Mouse (Mus musculus): ENCODE measurements at regions not wholly inside any gene's neighbourhood (a gene's known extent, or its start where the extent isn't known, plus 50 kb on each side); places are given as distances from the start of the nearest gene placed in this dataset.

GRCm38 (mm10) chr8:34325841-34326613 is 214.5 kb upstream of the Gm10131 start:
- Histone ChIP-seq H3K79me2 (ENCODE audit: control insufficient read depth, insufficient read depth, low read length, poor library complexity) (no peaks in the 10 kb centered on the region), H3K27me3 (ENCODE audit: control insufficient read depth in 1 of 2, insufficient read depth in 2 of 2, low read length in 2 of 2) (no peaks in the 10 kb centered on the region), H3K4me3 (ENCODE audit: control insufficient read depth in 1 of 2, insufficient read depth in 1 of 2, low read depth in 2 of 2, low read length in 2 of 2) (no peak overlapping the region), H3K36me3 (ENCODE audit: control insufficient read depth in 1 of 2, insufficient read depth in 2 of 2, low read length in 2 of 2) (no peaks in the 10 kb centered on the region), H3K4me1 (ENCODE audit: control insufficient read depth in 1 of 2, insufficient read depth in 2 of 2, low read length in 2 of 2) (no peaks in the 10 kb centered on the region), H3K9ac (ENCODE audit: control insufficient read depth, low read depth, low read length, poor library complexity, severe bottlenecking) (no peak overlapping the region), H3K9me3 (replicated peaks; ENCODE audit: insufficient read depth, low read length) (no peaks in the 10 kb centered on the region), H3K27ac (ENCODE audit: control insufficient read depth, low read depth, low read length) (no peak overlapping the region)
- TF ChIP-seq ZMIZ1 (IDR thresholded peaks at IDR 0.05; ENCODE audit: low read depth, low read length) (no peak), CTCF (IDR thresholded peaks at IDR 0.05 in 2 of 3, conservative IDR thresholded peaks at IDR 0.05 in 1 of 3; ENCODE audit: control insufficient read depth in 1 of 3, insufficient read depth in 1 of 3, low read depth in 2 of 3, low read length in 3 of 3, poor library complexity in 1 of 3, severe bottlenecking in 1 of 3) (no peak), MAX (IDR thresholded peaks at IDR 0.05; ENCODE audit: low read length) (no peak), JUND (IDR thresholded peaks at IDR 0.05; ENCODE audit: low read depth, low read length) (no peak), ZKSCAN1 (IDR thresholded peaks at IDR 0.05; ENCODE audit: low read depth, low read length) (no peak), SIN3A (IDR thresholded peaks at IDR 0.05; ENCODE audit: low read length) (no peak), POLR2AphosphoS5 (IDR thresholded peaks at IDR 0.05; ENCODE audit: borderline replicate concordance, low read depth, low read length) (no peak), CHD1 (IDR thresholded peaks at IDR 0.05; ENCODE audit: low read depth, low read length) (no peak), MYC (IDR thresholded peaks at IDR 0.05; ENCODE audit: low read depth, low read length) (no peak), GABPA (IDR thresholded peaks at IDR 0.05; ENCODE audit: low read depth, low read length) (no peak), ETS1 (IDR thresholded peaks at IDR 0.05; ENCODE audit: low read depth, low read length) (no peak), MAZ (IDR thresholded peaks at IDR 0.05; ENCODE audit: low read depth, low read length) (no peak), ELF1 (IDR thresholded peaks at IDR 0.05; ENCODE audit: low read depth, low read length) (no peak), RAD21 (IDR thresholded peaks at IDR 0.05; ENCODE audit: low read depth, low read length) (no peak), MEF2A (IDR thresholded peaks at IDR 0.05; ENCODE audit: extremely low read depth, insufficient replicate concordance, low read depth, low read length, poor library complexity, severe bottlenecking) (no peak)
- no peak for DNase-seq (ENCODE audit: low read depth, low spot score)

GRCm38 (mm10) chr8:34320158-34320587 is 208.6 kb upstream of the Gm10131 start:
- Histone ChIP-seq H3K27me3 (ENCODE audit: control insufficient read depth in 1 of 2, insufficient read depth in 2 of 2, low read length in 2 of 2) (no peaks in the 10 kb centered on the region), H3K27ac (ENCODE audit: control insufficient read depth, low read depth, low read length) (no peak overlapping the region), H3K9me3 (replicated peaks; ENCODE audit: insufficient read depth, low read length) (no peaks in the 10 kb centered on the region), H3K4me3 (ENCODE audit: control insufficient read depth in 1 of 2, insufficient read depth in 1 of 2, low read depth in 2 of 2, low read length in 2 of 2) (no peak overlapping the region), H3K79me2 (ENCODE audit: control insufficient read depth, insufficient read depth, low read length, poor library complexity) (no peaks in the 10 kb centered on the region), H3K9ac (ENCODE audit: control insufficient read depth, low read depth, low read length, poor library complexity, severe bottlenecking) (no peak overlapping the region), H3K36me3 (ENCODE audit: control insufficient read depth in 1 of 2, insufficient read depth in 2 of 2, low read length in 2 of 2) (no peaks in the 10 kb centered on the region), H3K4me1 (ENCODE audit: control insufficient read depth in 1 of 2, insufficient read depth in 2 of 2, low read length in 2 of 2) (no peaks in the 10 kb centered on the region)
- no peak for DNase-seq (ENCODE audit: low read depth, low spot score)
- TF ChIP-seq HCFC1 (IDR thresholded peaks at IDR 0.05; ENCODE audit: low read depth, low read length) (no peak), MAFK (IDR thresholded peaks at IDR 0.05; ENCODE audit: borderline replicate concordance, low read depth, low read length) (no peak), POLR2AphosphoS5 (IDR thresholded peaks at IDR 0.05; ENCODE audit: borderline replicate concordance, low read depth, low read length) (no peak), TBP (IDR thresholded peaks at IDR 0.05; ENCODE audit: low read depth, low read length) (no peak), POLR2A (IDR thresholded peaks at IDR 0.05; ENCODE audit: control insufficient read depth in 1 of 2, insufficient read depth in 1 of 2, low read depth in 1 of 2, low read length in 2 of 2, poor library complexity in 1 of 2) (no peak), ZC3H11A (IDR thresholded peaks at IDR 0.05; ENCODE audit: low read depth, low read length) (no peak), E2F4 (IDR thresholded peaks at IDR 0.05; ENCODE audit: borderline replicate concordance, low read depth, low read length) (no peak), CHD1 (IDR thresholded peaks at IDR 0.05; ENCODE audit: low read depth, low read length) (no peak), ETS1 (IDR thresholded peaks at IDR 0.05; ENCODE audit: low read depth, low read length) (no peak), TCF12 (IDR thresholded peaks at IDR 0.05; ENCODE audit: low read depth, low read length) (no peak), MEF2A (IDR thresholded peaks at IDR 0.05; ENCODE audit: extremely low read depth, insufficient replicate concordance, low read depth, low read length, poor library complexity, severe bottlenecking) (no peak), ZMIZ1 (IDR thresholded peaks at IDR 0.05; ENCODE audit: low read depth, low read length) (no peak), NRF1 (IDR thresholded peaks at IDR 0.05; ENCODE audit: insufficient read depth, low read depth, low read length, poor library complexity, severe bottlenecking) (no peak), MXI1 (IDR thresholded peaks at IDR 0.05; ENCODE audit: low read depth, low read length) (no peak), GABPA (IDR thresholded peaks at IDR 0.05; ENCODE audit: low read depth, low read length) (no peak), USF1 (IDR thresholded peaks at IDR 0.05; ENCODE audit: low read depth, low read length) (no peak), BHLHE40 (IDR thresholded peaks at IDR 0.05; ENCODE audit: borderline replicate concordance, low read depth, low read length) (no peak), RAD21 (IDR thresholded peaks at IDR 0.05; ENCODE audit: low read depth, low read length) (no peak), ZKSCAN1 (IDR thresholded peaks at IDR 0.05; ENCODE audit: low read depth, low read length) (no peak)

Data from MEL (cell line).